7 mouse cellular contexts compared by ENCODE assay signal in genomic region chrX:93832337-93832884, GRCm38 (mm10). TPM values are rescaled to one million over a fixed set of nuclear protein-coding genes. Genes with fewer than 3 reads are reported as not detected.
DNase-seq lines count a peak whose midpoint lies in the region; ATAC-seq and TF ChIP-seq lines count a peak whose summit lies in the region.

No protein-coding gene starts in this region.

- H3K4me3 ChIP-seq in neural tube, embryonic 11.5 days (ENCODE audit: low read depth, low read length) = peak overlapping the region; percentile 53
- peak overlapping the region; percentile 54 for H3K4me3 ChIP-seq in forebrain, embryonic 13.5 days
- H3K4me3 ChIP-seq in limb, embryonic 15.5 days = peak overlapping the region; percentile 58
- H3K4me3 ChIP-seq in stomach, postnatal 0 days (ENCODE audit: low read depth, low read length) = peak overlapping the region; percentile 59

- DNase-seq in neural tube, embryonic 11.5 days (ENCODE audit: low spot score) = no peak
- no peak for DNase-seq in neural tube, embryonic 10.5 days (ENCODE audit: extremely low spot score, low spot score)
- DNase-seq in stomach, postnatal 0 days (ENCODE audit: low spot score) = no peak
- no peak for DNase-seq in cerebellum, adult 11-12 months
- no peak for DNase-seq in frontal cortex, postnatal 36 days (ENCODE audit: low spot score in 2 of 2)

- no peaks in the 10 kb centered on the region for H3K27me3 ChIP-seq in neural tube, embryonic 11.5 days (ENCODE audit: control insufficient read depth, insufficient read depth, low read length)
- H3K27me3 ChIP-seq in forebrain, embryonic 13.5 days = no peaks in the 10 kb centered on the region
- H3K27me3 ChIP-seq in limb, embryonic 15.5 days = no peaks in the 10 kb centered on the region
- H3K27me3 ChIP-seq in stomach, postnatal 0 days (ENCODE audit: control insufficient read depth, insufficient read depth, low read length) = no peaks in the 10 kb centered on the region

- TF ChIP-seq CTCF in stomach, postnatal 0 days (IDR thresholded peaks at IDR 0.05; ENCODE audit: low read depth) = no peak

- H3K9me3 ChIP-seq in neural tube, embryonic 11.5 days (ENCODE audit: control insufficient read depth, low read length) = no peaks in the 10 kb centered on the region
- H3K9me3 ChIP-seq in forebrain, embryonic 13.5 days (replicated peaks) = no peaks in the 10 kb centered on the region
- no peaks in the 10 kb centered on the region for H3K9me3 ChIP-seq in limb, embryonic 15.5 days
- H3K9me3 ChIP-seq in stomach, postnatal 0 days (ENCODE audit: control insufficient read depth, low read length) = no peaks in the 10 kb centered on the region

- H3K4me1 ChIP-seq in neural tube, embryonic 11.5 days (ENCODE audit: control insufficient read depth, insufficient read depth, low read length) = no peaks in the 10 kb centered on the region
- H3K4me1 ChIP-seq in forebrain, embryonic 13.5 days = 0 out of 2 replicates have a peak, but pooled peaks cover 4% of the 10 kb centered on the region
- H3K4me1 ChIP-seq in limb, embryonic 15.5 days = no peaks in the 10 kb centered on the region
- H3K4me1 ChIP-seq in stomach, postnatal 0 days (replicated peaks; ENCODE audit: control insufficient read depth, insufficient read depth) = no peaks in the 10 kb centered on the region

- no peaks in the 10 kb centered on the region for H3K36me3 ChIP-seq in neural tube, embryonic 11.5 days (ENCODE audit: control insufficient read depth, insufficient read depth, low read length)
- H3K36me3 ChIP-seq in forebrain, embryonic 13.5 days (ENCODE audit: poor library complexity, severe bottlenecking) = no peaks in the 10 kb centered on the region
- no peaks in the 10 kb centered on the region for H3K36me3 ChIP-seq in limb, embryonic 15.5 days
- H3K36me3 ChIP-seq in stomach, postnatal 0 days (ENCODE audit: control insufficient read depth, insufficient read depth, low read length) = no peaks in the 10 kb centered on the region

- H3K27ac ChIP-seq in neural tube, embryonic 11.5 days (ENCODE audit: low read depth, low read length) = no peak overlapping the region
- H3K27ac ChIP-seq in forebrain, embryonic 13.5 days = no peak overlapping the region; the same call in 1 of the 2 replicates
- peak overlapping the region; percentile 92 for H3K27ac ChIP-seq in limb, embryonic 15.5 days
- peak overlapping the region; percentile 81 for H3K27ac ChIP-seq in stomach, postnatal 0 days (replicated peaks)

- peak overlapping the region; percentile 71 for H3K9ac ChIP-seq in neural tube, embryonic 11.5 days (ENCODE audit: low read length)
- peak overlapping the region; percentile 66 for H3K9ac ChIP-seq in forebrain, embryonic 13.5 days
- H3K9ac ChIP-seq in limb, embryonic 15.5 days = peak overlapping the region; percentile 28; the same call in 1 of the 2 replicates
- H3K9ac ChIP-seq in stomach, postnatal 0 days (ENCODE audit: low read length) = peak overlapping the region; percentile 68; the same call in 1 of the 2 replicates

- ATAC-seq in neural tube, embryonic 11.5 days (ENCODE audit: insufficient read depth, low FRiP score, low TSS enrichment) = peak; percentile 59
- peak; percentile 9; the same call in 1 of the 2 replicates for ATAC-seq in forebrain, embryonic 13.5 days
- ATAC-seq in limb, embryonic 15.5 days (ENCODE audit: insufficient number of reproducible peaks, low FRiP score, low TSS enrichment, low read depth) = no peak
- ATAC-seq in stomach, postnatal 0 days (ENCODE audit: low FRiP score, low TSS enrichment) = no peak

- peak overlapping the region; percentile 42 for H3K4me2 ChIP-seq in neural tube, embryonic 11.5 days (ENCODE audit: low read depth)
- H3K4me2 ChIP-seq in forebrain, embryonic 13.5 days = peak overlapping the region; percentile 64
- peak overlapping the region; percentile 37 for H3K4me2 ChIP-seq in limb, embryonic 15.5 days
- peak overlapping the region; percentile 53 for H3K4me2 ChIP-seq in stomach, postnatal 0 days (replicated peaks; ENCODE audit: low read depth)

- 41% methylated on average over 14 of the region's 14 CpGs for WGBS in neural tube, embryonic 11.5 days
- WGBS in forebrain, embryonic 13.5 days = 25% methylated on average over 14 of the region's 14 CpGs
- 35% methylated on average over 14 of the region's 14 CpGs for WGBS in limb, embryonic 15.5 days
- WGBS in stomach, postnatal 0 days = 34% methylated on average over 12 of the region's 14 CpGs

- TF ChIP-seq EP300 in stomach, postnatal 0 days (optimal IDR thresholded peaks at IDR 0.05) = no peak

RNA-seq across cellular contexts. Expression of gene Pdk3, which starts 0.4 kb away (rescaled TPM):
- polyA plus RNA-seq in neural tube, embryonic 11.5 days (2014; fragmentation: Nextera tagmentation; extraction: Ambion mirVana) = 67.6 and 68.3 TPM in 2 replicates
- polyA plus RNA-seq in forebrain, embryonic 13.5 days (2015; fragmentation: Nextera tagmentation; extraction: Ambion mirVana) = 39.1 and 43.1 TPM in 2 replicates
- 51.6 and 55.6 TPM in 2 replicates for polyA plus RNA-seq in limb, embryonic 15.5 days (2015; fragmentation: Nextera tagmentation; extraction: Ambion mirVana)
- polyA plus RNA-seq in stomach, postnatal 0 days (2015; fragmentation: Nextera tagmentation; extraction: Ambion mirVana) = 34.5 and 35.7 TPM in 2 replicates

Comparison
In these comparisons a context has a peak if more than half of its experiments do, and no peak if none do; other contexts are left out.
1. ATAC-seq: peak in neural tube, embryonic 11.5 days (single experiment) and forebrain, embryonic 13.5 days (single experiment); none in limb, embryonic 15.5 days (single experiment) and stomach, postnatal 0 days (single experiment).
2. H3K27ac ChIP-seq: peak in limb, embryonic 15.5 days (single experiment) and stomach, postnatal 0 days (single experiment); none in neural tube, embryonic 11.5 days (single experiment) and forebrain, embryonic 13.5 days (single experiment).
3. Peak in every context shown above with its lines, with median percentiles within 50 percentile points of each other: H3K4me2 ChIP-seq, H3K4me3 ChIP-seq and H3K9ac ChIP-seq.